Mouse (Mus musculus) forebrain, embryonic 13.5 days (tissue): Measurements from ENCODE around the gene Tas1r2. TPM values are rescaled to one million over a fixed set of nuclear protein-coding genes. Genes with fewer than 3 reads are reported as not detected.

Experiments
- ATAC-seq: fragments of 200-750 bp; cut with Nextera tagmentation; 2 replicates; pipeline ENCODE4 v1.8.0; 2017
- H3K27ac ChIP-seq: fragments of 300-500 bp; sonication (generic); 2 replicates; pipeline ENCODE4 v1.5.1; 2015; ENCODE audit warnings: inconsistent platforms, mild to moderate bottlenecking, moderate library complexity
- H3K27me3 ChIP-seq: fragments of 300-500 bp; sonication (generic); 2 replicates; pipeline ENCODE4 v1.6.1; 2015; ENCODE audit warnings: mild to moderate bottlenecking, inconsistent platforms
- H3K36me3 ChIP-seq: fragments of 300-500 bp; sonication (generic); 2 replicates; pipeline ENCODE4 v1.6.1; 2015; ENCODE audit warnings: mild to moderate bottlenecking, inconsistent platforms; ENCODE audit not compliant: poor library complexity, severe bottlenecking
- H3K4me1 ChIP-seq: fragments of 300-500 bp; sonication (generic); 2 replicates; pipeline ENCODE4 v1.6.1; 2015; ENCODE audit warnings: inconsistent platforms
- H3K4me2 ChIP-seq: fragments of 300-500 bp; sonication (generic); 2 replicates; pipeline ENCODE4 v1.6.1; 2015; ENCODE audit warnings: inconsistent platforms, mild to moderate bottlenecking, moderate library complexity
- H3K4me3 ChIP-seq: fragments of 300-500 bp; sonication (generic); 2 replicates; pipeline ENCODE4 v1.5.1; 2015; ENCODE audit warnings: mild to moderate bottlenecking, inconsistent platforms
- H3K9ac ChIP-seq: fragments of 300-500 bp; sonication (generic); 2 replicates; pipeline ENCODE4 v1.6.1; 2015; ENCODE audit warnings: mild to moderate bottlenecking, inconsistent platforms
- H3K9me3 ChIP-seq: fragments of 300-500 bp; sonication (generic); replicated peaks from 2 replicates; pipeline ENCODE4 v1.6.1; 2016; ENCODE audit warnings: inconsistent platforms
- WGBS: fragments of 180-500 bp; shearing (Covaris S2); methylation state at CpG from one replicate; pipeline ENCODE4 v1.1.7; 2015; 5-methylcytosine and 5-hydroxymethylcytosine counted together
- microRNA-seq: library from miRNA; unstranded; fragments of <30 nt; microRNA quantifications from one replicate; pipeline ENCODE4, GENCODE M21; 2016
- polyA plus RNA-seq: library from polyadenylated mRNA; unstranded; fragments of >200 nt; fragmentation: Nextera tagmentation; extraction: Ambion mirVana; gene quantifications from 2 replicates; pipeline ENCODE4 v1.2.1, GENCODE M21; 2015

Tas1r2 gene
- polyA plus RNA-seq, 1 experiment from 2014 or later = not detected

- ATAC-seq = no peak
- WGBS = 86% methylated on average over 10 of the region's 10 CpGs
- no peak overlapping the region for H3K4me3 ChIP-seq
- H3K36me3 ChIP-seq = no peaks in the 10 kb centered on the region
- no peak overlapping the region for H3K4me2 ChIP-seq
- no peaks in the 10 kb centered on the region for H3K4me1 ChIP-seq
- no peaks in the 10 kb centered on the region for H3K9me3 ChIP-seq
- H3K27ac ChIP-seq = no peak overlapping the region
- 0 out of 2 replicates have a peak, but pooled peaks cover 4% of the 10 kb centered on the region for H3K27me3 ChIP-seq
- H3K9ac ChIP-seq = no peak overlapping the region
Measured at GRCm38 (mm10) chr4:139716477-139717169, 63.3 kb downstream of the Tas1r2 start.

GRCm38 (mm10) chr4:139718978-139719377 is 65.6 kb downstream of the Tas1r2 start:
- no peak overlapping the region for H3K27ac ChIP-seq
- WGBS = 87% methylated on average over 5 of the region's 5 CpGs
- H3K27me3 ChIP-seq = no peaks in the 10 kb centered on the region
- no peak overlapping the region for H3K4me2 ChIP-seq
- no peaks in the 10 kb centered on the region for H3K9me3 ChIP-seq
- H3K36me3 ChIP-seq = no peaks in the 10 kb centered on the region
- no peak overlapping the region for H3K9ac ChIP-seq
- H3K4me3 ChIP-seq = no peak overlapping the region
- ATAC-seq = no peak
- H3K4me1 ChIP-seq = no peaks in the 10 kb centered on the region

Small RNA genes within 50 kb of the gene (microRNA-seq; reads per million reads assigned to microRNA genes)
- not detected for gene Mir7020

Other genes starting within 250 kb of the Tas1r2 start
- 3.6 and 4.2 TPM in 2 replicates for gene Iffo2, start 123.0 kb upstream of the Tas1r2 start, polyA plus RNA-seq
- not detected in 2 replicates for gene Gm21969, start 50.4 kb upstream of the Tas1r2 start, polyA plus RNA-seq
- 20.9 and 21.1 TPM in 2 replicates for gene Aldh4a1, start 30.7 kb upstream of the Tas1r2 start, polyA plus RNA-seq
- gene Pax7, start 180.0 kb downstream of the Tas1r2 start, polyA plus RNA-seq = 0.04 and 0.09 TPM in 2 replicates